Mouse (Mus musculus): ENCODE measurements around the gene Podxl2. TPM values are rescaled to one million over a fixed set of nuclear protein-coding genes. Genes with fewer than 3 reads are reported as not detected.

Podxl2 gene
- total RNA-seq, 2 experiments from 2014 or later: 178 to 179 TPM

GRCm38 (mm10) chr6:88890832-88891231, 16.0 kb upstream of the Podxl2 start:
- no peak for DNase-seq (ENCODE audit: extremely low spot score in 1 of 2, low spot score in 1 of 2)

DNA sequence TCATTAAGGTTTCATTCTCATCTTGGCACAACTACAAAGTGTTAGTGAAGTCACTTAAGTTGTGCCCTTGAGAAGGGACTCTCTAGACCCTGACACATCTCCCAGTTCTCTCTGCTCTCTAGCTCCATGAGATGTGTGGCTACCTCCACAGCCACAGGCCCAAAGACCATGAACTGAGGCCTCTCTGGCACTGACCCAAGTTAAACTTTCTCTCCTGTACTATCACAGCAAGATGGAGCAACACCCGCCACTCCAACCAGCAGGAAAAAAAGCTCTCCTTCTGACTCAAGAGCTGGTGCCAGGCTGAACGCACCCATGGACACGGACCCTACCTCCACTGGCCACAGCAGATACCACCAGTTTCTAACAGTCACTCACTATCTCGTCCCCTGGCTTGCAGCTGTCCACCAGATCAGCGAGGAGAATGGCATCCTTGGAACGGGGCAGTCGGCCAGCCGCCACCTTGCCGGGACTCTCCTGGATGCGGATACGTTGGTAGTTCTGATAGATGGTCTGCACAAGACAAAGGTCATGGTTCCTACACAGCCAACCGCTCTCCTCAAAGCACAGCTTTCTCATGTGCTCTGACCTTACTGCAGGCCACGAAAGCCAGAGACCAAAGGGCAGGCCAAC, 14.7 kb upstream of the Podxl2 start:
- DNase-seq (ENCODE audit: extremely low spot score in 1 of 2, low spot score in 1 of 2): no peak

DNA sequence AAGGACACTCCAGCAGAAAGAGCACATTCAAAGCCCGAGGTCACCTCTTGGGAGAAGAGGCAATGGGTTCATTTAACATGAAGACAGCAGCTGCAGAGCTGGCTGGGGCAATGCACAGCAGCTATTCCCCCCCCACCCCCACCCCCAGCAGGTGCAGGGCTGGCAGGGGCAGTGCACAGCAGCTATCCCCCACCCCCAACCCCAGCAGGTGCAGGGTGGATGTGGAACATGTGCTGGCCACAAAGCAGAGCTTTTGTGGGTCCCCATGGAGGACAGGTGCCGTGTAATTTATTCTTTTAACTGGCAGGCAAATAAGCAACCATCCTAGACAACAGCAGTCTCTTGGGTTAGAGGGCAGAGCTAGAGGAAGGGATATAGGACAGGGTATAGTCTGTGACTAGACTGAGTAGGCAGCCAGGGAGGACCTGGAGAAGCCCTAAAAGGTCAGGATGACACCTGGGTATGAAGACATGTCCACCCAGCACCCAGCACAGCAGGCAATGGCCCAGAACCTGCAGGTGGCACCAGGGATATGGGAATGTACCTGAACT, 11.6 kb upstream of the Podxl2 start:
- no peak for DNase-seq (ENCODE audit: extremely low spot score in 1 of 2, low spot score in 1 of 2)

GRCm38 (mm10) chr6:88885644-88886416, 11.0 kb upstream of the Podxl2 start:
- DNase-seq (ENCODE audit: extremely low spot score in 1 of 2, low spot score in 1 of 2): no peak

DNA sequence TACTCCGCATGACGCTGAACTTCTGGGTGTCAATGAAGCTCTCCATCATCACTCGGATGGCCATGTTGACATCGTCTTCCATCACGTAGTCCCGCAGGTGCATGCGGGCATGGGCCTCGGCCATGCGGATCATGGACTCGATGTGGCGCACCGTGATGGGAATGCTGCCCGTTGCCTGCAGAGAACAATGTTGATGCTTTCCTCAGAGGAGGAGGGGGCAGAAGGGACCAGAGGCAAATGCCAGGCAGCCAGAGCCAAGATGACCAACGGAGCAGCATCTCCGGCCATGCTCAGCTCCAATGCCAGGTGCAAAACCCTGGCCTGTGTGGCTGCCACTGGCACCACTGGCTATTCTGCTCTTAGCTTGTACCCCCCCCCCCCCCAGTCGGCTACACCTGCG, 9.8 kb upstream of the Podxl2 start:
- no peak for DNase-seq (ENCODE audit: extremely low spot score in 1 of 2, low spot score in 1 of 2)

DNA sequence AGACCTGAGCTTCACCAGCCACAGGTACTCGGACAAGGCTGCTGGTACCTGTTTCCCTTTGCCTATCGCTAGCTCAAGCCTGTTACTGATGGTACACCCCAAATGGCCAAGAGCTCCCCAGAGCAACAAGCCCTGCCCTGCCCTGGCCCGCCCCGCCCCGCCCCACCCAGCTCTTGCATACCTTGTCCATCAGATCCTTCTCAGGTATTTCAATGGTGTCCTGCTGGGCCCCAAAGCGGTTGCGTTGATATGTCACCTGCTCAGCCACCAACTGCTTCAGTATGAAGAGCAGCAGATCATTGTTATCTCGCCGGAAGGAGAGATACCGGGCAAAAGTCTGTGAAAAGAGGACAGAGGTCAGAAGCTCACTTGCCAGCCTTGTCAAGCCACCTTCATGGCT, 9.4 kb upstream of the Podxl2 start:
- no peak for DNase-seq (ENCODE audit: extremely low spot score in 1 of 2, low spot score in 1 of 2)

GRCm38 (mm10) chr6:88881334-88881733, 6.5 kb upstream of the Podxl2 start:
- no peak for DNase-seq (ENCODE audit: extremely low spot score in 1 of 2, low spot score in 1 of 2)

DNA sequence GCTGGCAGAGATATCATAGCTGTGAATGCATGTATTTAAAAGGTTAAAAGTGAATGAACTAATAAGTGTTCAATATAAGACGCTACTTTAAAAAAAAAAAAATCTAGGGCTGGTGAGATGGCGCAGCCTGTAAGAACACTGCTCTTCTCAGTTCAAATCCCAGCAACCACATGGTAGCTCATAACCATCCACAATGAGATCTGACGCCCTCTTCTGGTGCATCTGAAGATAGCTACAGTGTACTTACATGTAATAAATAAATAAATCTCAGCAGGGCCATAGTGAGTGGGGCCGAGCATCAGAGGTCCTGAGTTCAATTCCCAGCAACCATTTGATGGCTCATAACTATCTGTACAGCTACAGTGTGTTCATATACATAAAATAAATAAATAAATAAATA, 4.6 kb upstream of the Podxl2 start:
- DNase-seq (ENCODE audit: extremely low spot score in 1 of 2, low spot score in 1 of 2): no peak

- peak in 1 of 2 experiments; percentile 30 for DNase-seq (ENCODE audit: extremely low spot score in 1 of 2, low spot score in 1 of 2)
These were observed 628 bp downstream of the Podxl2 start for GRCm38 (mm10) chr6:88873965-88874867.

- no peak for DNase-seq (ENCODE audit: extremely low spot score in 1 of 2, low spot score in 1 of 2)
These were observed 2.0 kb downstream of the Podxl2 start for GRCm38 (mm10) chr6:88872811-88873210.

DNA sequence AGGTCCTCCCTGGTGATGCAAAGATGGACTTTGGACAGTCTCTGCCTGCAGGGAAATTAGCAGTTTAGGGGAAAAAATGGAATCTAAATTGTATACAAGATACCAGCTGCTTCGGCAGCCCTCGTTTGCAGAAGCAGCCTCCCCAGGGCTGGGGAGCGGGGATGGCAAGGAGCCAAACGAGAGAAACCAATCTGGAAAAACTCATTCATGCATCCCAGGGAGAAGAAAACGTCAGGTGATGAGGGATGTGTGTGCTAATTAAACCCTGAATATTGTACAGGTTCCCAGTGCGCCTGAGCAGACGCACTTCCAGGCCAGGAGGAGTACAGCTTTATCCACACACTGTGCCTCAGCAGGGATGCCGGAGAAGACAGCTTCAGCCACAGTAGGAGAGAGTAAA, 3.3 kb downstream of the Podxl2 start:
- DNase-seq (ENCODE audit: extremely low spot score in 1 of 2, low spot score in 1 of 2): peak; percentile 46 to 55

DNA sequence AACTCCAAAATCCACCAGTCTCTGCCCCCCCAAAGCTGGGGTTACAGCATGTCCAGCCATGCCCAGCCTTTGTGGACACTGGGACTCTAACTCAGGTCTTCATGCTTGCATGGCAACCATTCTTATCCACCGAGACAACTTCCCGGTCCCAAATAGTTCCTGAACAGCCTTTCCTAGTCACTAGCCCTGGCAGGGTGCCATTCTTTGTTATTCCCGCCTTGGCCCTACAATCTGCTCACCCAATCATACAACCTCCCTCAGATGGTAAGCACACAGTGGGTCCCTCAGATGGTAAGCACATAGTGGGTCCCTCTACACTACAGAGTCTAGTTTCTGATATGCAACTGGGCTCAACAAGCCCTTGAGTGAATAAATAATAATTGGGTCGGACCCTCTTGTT, 4.2 kb downstream of the Podxl2 start:
- no peak for DNase-seq (ENCODE audit: extremely low spot score in 1 of 2, low spot score in 1 of 2)

DNA sequence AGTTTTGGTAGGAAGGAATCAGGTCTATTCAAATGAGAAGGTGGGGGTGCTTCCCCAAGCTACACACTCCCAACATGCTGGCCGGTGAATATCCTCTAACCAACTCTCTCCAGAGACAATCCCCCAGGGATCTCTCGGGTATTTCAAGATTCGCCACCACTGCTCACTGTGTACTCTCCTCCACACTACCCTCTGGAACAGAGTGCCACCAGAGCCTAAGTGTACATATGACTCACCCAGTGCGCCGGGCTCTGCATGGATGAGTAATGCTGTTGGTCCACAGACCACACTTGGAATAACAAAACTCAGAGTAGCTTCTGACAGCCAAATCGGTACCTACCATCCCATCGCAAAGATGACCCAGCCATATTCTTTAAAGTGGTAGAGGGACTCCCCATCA, 5.4 kb downstream of the Podxl2 start:
- DNase-seq (ENCODE audit: extremely low spot score in 1 of 2, low spot score in 1 of 2): no peak

GRCm38 (mm10) chr6:88865704-88866103, 9.1 kb downstream of the Podxl2 start:
- DNase-seq (ENCODE audit: extremely low spot score in 1 of 2, low spot score in 1 of 2): no peak

GRCm38 (mm10) chr6:88860914-88861313, 13.9 kb downstream of the Podxl2 start:
- DNase-seq (ENCODE audit: extremely low spot score in 1 of 2, low spot score in 1 of 2): no peak

GRCm38 (mm10) chr6:88858341-88858740, 16.5 kb downstream of the Podxl2 start:
- no peak for DNase-seq (ENCODE audit: extremely low spot score in 1 of 2, low spot score in 1 of 2)

DNA sequence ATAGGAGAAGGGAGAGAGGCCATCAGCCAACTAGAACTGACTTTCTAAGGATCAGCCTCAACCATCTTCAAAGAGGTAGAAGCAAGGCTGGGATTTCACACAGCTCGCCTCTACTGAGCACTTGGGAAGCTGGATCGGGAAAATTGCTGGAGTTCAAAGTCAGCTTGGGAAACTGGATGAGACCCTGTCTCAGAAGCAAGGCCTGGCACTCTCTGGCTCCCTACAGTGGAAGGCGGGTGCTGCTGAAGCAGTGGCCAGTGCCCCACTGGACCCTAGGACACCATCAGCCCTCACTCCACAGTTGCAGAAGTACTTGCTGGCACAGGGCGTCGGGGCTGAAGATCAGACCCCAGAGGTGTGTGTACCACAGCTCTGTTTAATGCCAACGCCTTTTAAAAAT, 17.0 kb downstream of the Podxl2 start:
- DNase-seq (ENCODE audit: extremely low spot score in 1 of 2, low spot score in 1 of 2): no peak

DNA sequence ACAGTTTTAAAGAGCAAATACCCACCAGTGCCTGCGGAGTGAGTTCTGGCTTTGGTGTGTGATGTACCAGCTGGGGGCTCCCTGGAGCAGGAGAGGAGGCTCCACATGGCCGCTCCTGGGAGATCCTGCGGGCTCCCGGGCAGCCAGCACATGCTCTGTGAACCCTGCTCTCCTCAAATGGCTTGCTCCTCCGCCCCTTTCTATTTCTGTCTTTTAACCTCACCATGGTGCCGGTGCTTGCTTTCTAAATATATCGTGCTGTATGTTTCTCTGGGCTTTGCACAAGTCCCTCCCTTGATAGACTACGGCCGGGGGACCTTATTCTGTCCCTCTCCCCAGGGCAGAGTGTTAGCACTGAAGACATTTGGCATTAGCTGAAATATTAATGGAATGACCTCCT, 17.6 kb downstream of the Podxl2 start:
- DNase-seq (ENCODE audit: extremely low spot score in 1 of 2, low spot score in 1 of 2): peak in 1 of 2 experiments; percentile 40

- peak in 1 of 2 experiments; percentile 73 for DNase-seq (ENCODE audit: extremely low spot score in 1 of 2, low spot score in 1 of 2)
These were observed 19.2 kb downstream of the Podxl2 start for GRCm38 (mm10) chr6:88855636-88856035.

DNA sequence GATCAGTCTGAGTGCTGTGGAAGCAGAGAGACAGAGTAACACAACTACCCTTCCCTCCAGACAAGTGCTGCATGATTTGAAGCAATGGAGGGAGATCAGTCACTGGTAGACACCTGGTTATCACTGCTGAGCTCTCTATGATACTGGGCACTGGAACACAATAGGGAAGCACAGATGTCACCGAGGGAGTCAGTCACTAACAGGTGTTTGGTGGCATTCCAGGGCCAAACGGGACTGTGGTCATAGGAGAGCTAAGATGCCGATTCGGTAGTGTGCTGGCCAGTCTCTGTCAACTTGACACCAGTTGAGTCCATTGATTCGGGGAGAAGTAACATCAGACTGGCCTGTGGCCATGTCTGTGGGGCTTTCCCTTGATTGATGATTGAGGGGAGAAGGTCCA, 20.3 kb downstream of the Podxl2 start:
- DNase-seq (ENCODE audit: extremely low spot score in 1 of 2, low spot score in 1 of 2): no peak

DNA sequence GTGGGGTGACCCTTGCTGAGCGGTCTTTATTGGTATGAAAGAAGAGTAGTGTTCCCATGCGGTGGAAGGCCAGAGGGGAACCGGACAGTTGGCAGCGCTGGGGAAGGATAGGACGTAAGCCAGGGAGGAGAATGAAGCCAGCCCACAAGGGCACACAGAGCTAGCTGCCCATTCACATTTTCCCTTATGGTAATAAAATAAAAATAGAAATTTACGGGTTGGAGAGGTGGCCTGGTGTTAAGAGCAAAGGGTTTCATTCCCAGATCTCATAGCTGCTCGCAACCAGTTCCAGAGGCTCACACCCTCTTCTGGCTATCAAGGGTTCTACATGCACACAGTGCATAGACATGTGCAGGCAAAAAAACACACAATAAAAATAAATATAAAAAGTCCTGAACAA, 24.8 kb downstream of the Podxl2 start:
- DNase-seq (ENCODE audit: extremely low spot score in 1 of 2, low spot score in 1 of 2): no peak
